Mouse (Mus musculus): Measurements from ENCODE around the gene Gm20481. TPM values are rescaled to one million over a fixed set of nuclear protein-coding genes. Genes with fewer than 3 reads are reported as not detected.
"Not testable (repeated sequence)": the region's sequence is repeated elsewhere in the genome, so short reads cannot be mapped to it uniquely, and the experiment has no call there.

The Gm20481 gene
- polyA plus RNA-seq, 1 experiment, result not detected

DNA sequence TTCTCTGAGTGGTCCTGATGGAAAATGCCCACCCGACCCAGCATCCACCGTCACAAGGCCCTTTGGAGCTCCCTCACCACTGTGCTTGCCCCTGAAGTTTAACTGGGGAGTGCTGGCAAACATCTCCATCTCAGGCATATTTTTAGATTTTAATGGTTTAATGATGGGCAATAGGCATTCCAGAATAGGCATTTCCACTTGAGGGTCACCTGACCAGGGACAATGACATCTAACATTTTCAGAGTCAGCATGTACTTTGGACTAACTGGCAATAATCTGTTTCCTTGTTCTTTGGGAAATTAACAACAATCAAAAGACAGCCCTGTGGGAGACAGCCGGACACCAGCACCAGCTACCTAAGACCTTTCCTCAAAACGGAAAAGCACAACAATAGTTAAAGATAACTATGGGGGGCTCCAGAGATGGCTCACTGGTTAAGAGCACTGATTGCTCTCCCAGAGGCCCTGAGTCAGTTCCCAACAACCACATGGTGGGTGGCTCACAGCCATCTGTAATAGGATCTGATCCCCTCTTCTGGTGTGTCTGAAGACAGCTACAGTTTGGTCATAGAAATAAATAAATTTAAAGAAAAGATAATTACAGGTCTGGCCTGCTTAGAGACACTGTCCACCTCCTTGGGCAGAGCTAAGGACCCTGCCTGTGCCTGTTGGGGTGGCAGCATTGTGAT lies 26.4 kb upstream of the Gm20481 start:
- Histone ChIP-seq H3K4me3 (ENCODE audit: control insufficient read depth, insufficient read depth, low read length) (no peak overlapping the region), H3K36me3 (ENCODE audit: control insufficient read depth, insufficient read depth, low read length) (no peaks in the 10 kb centered on the region), H3K27me3 (ENCODE audit: control insufficient read depth, insufficient read depth, low read length) (no peaks in the 10 kb centered on the region), H3K4me1 (replicated peaks; ENCODE audit: control insufficient read depth, insufficient read depth, low read length) (no peaks in the 10 kb centered on the region), H3K27ac (ENCODE audit: control insufficient read depth, insufficient read depth, low read length) (no peak overlapping the region)
- over 99% methylated on average over 4 of the region's 4 CpGs for WGBS
- DNase-seq, result no peak
- TF ChIP-seq POLR2A (IDR thresholded peaks at IDR 0.05; ENCODE audit: control insufficient read depth, extremely low read depth, insufficient read depth, low read length, poor library complexity) (no peak), CTCF (IDR thresholded peaks at IDR 0.05; ENCODE audit: borderline replicate concordance, control insufficient read depth, extremely low read depth, insufficient read depth, low read length, poor library complexity) (no peak)

DNA sequence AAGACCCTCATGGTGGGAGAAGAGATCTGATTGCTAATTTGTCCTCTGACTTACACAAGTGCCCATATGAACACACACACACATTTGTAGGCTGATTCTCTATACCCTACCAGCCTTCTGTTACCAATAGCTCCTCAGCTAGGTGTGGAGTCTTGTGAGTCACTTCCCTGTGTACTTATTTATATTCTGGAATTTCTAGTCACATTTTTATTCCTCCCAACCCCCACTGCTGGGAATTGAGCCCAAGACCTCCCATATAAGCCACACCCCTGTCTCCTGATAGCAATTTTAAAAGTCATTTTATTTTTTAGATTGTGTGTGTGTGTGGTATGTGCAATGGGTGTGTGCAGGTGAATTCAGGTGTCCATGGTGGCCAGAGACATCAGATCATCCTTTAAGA lies 25.4 kb upstream of the Gm20481 start:
- no peak overlapping the region for H3K27ac ChIP-seq (ENCODE audit: control insufficient read depth, insufficient read depth, low read length)
- no peaks in the 10 kb centered on the region for H3K36me3 ChIP-seq (ENCODE audit: control insufficient read depth, insufficient read depth, low read length)
- H3K27me3 ChIP-seq (ENCODE audit: control insufficient read depth, insufficient read depth, low read length), result no peaks in the 10 kb centered on the region
- no peak for TF ChIP-seq CTCF (IDR thresholded peaks at IDR 0.05; ENCODE audit: borderline replicate concordance, control insufficient read depth, extremely low read depth, insufficient read depth, low read length, poor library complexity)
- no peak for TF ChIP-seq POLR2A (IDR thresholded peaks at IDR 0.05; ENCODE audit: control insufficient read depth, extremely low read depth, insufficient read depth, low read length, poor library complexity)
- H3K4me3 ChIP-seq (ENCODE audit: control insufficient read depth, insufficient read depth, low read length), result no peak overlapping the region
- H3K4me1 ChIP-seq (replicated peaks; ENCODE audit: control insufficient read depth, insufficient read depth, low read length), result no peaks in the 10 kb centered on the region
- no peak for DNase-seq

DNA sequence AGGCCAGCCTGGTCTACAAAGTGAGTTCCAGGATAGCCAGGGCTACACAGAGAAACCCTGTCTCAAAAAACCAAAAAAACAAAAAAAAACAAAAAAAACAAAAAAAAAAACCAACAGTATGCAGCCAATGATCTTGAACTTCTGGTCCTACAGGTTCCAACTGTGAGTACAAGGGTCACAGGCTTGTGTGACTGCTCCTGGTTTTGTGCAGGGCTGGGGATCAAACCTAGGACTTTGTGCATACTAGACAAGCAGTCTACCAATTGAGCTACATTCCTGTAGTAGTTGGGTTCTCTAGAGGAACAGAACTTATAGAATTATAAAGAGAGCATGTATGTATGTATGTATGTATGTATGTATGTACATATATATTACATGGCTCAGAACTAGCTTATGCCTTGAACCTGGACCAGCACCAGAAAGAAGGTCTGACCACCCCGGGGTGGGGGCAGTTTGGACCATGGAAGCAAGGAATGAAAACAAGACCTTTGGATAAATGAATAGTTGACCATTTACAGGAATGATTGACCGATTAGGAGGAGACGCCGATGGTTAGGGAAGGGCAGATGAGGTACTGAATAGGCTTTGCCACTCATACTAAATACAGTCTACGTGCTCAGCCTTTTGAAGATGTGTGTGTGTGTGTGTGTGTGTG lies 23.1 kb upstream of the Gm20481 start:
- Histone ChIP-seq H3K27me3 (ENCODE audit: control insufficient read depth, insufficient read depth, low read length) (no peaks in the 10 kb centered on the region), H3K27ac (ENCODE audit: control insufficient read depth, insufficient read depth, low read length) (no peak overlapping the region)
- no peak for DNase-seq

DNA sequence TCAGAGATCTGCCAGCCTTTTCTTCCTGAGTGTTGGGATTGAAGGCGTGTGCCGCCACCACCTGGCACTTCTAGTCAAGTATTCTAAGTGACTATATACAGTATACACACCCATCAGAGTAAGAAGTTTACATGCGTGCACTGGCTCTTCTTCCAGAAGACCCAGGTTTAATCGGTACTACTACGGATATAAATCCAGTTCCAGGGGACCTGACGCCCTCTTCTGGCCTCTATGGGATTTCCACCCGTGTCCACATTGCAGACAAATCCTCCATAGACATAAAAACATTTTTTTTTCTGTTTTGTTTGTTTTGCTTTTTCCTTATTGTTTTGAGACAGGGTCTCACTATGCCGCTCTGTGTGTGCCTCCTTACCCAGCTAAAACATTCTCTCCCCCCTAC lies 22.1 kb upstream of the Gm20481 start:
- DNase-seq, result no peak
- no peak for TF ChIP-seq CTCF (IDR thresholded peaks at IDR 0.05; ENCODE audit: borderline replicate concordance, control insufficient read depth, extremely low read depth, insufficient read depth, low read length, poor library complexity)
- TF ChIP-seq POLR2A (IDR thresholded peaks at IDR 0.05; ENCODE audit: control insufficient read depth, extremely low read depth, insufficient read depth, low read length, poor library complexity), result no peak
- no peaks in the 10 kb centered on the region for H3K36me3 ChIP-seq (ENCODE audit: control insufficient read depth, insufficient read depth, low read length)
- WGBS, result 45% methylated on average over 8 of the region's 8 CpGs
- H3K4me3 ChIP-seq (ENCODE audit: control insufficient read depth, insufficient read depth, low read length), result no peak overlapping the region
- H3K27ac ChIP-seq (ENCODE audit: control insufficient read depth, insufficient read depth, low read length), result no peak overlapping the region
- H3K4me1 ChIP-seq (replicated peaks; ENCODE audit: control insufficient read depth, insufficient read depth, low read length), result peaks cover 5% of the 10 kb centered on the region
- H3K27me3 ChIP-seq (ENCODE audit: control insufficient read depth, insufficient read depth, low read length), result no peaks in the 10 kb centered on the region

More for the DNA sequence above, 23.1 kb upstream of the Gm20481 start:
- peaks cover 1% of the 10 kb centered on the region for H3K4me1 ChIP-seq (replicated peaks; ENCODE audit: control insufficient read depth, insufficient read depth, low read length)
- WGBS, result 95% methylated on average over 5 of the region's 5 CpGs
- TF ChIP-seq CTCF (IDR thresholded peaks at IDR 0.05; ENCODE audit: borderline replicate concordance, control insufficient read depth, extremely low read depth, insufficient read depth, low read length, poor library complexity) (no peak), POLR2A (IDR thresholded peaks at IDR 0.05; ENCODE audit: control insufficient read depth, extremely low read depth, insufficient read depth, low read length, poor library complexity) (no peak)
- no peak overlapping the region for H3K4me3 ChIP-seq (ENCODE audit: control insufficient read depth, insufficient read depth, low read length)
- H3K36me3 ChIP-seq (ENCODE audit: control insufficient read depth, insufficient read depth, low read length), result no peaks in the 10 kb centered on the region

DNA sequence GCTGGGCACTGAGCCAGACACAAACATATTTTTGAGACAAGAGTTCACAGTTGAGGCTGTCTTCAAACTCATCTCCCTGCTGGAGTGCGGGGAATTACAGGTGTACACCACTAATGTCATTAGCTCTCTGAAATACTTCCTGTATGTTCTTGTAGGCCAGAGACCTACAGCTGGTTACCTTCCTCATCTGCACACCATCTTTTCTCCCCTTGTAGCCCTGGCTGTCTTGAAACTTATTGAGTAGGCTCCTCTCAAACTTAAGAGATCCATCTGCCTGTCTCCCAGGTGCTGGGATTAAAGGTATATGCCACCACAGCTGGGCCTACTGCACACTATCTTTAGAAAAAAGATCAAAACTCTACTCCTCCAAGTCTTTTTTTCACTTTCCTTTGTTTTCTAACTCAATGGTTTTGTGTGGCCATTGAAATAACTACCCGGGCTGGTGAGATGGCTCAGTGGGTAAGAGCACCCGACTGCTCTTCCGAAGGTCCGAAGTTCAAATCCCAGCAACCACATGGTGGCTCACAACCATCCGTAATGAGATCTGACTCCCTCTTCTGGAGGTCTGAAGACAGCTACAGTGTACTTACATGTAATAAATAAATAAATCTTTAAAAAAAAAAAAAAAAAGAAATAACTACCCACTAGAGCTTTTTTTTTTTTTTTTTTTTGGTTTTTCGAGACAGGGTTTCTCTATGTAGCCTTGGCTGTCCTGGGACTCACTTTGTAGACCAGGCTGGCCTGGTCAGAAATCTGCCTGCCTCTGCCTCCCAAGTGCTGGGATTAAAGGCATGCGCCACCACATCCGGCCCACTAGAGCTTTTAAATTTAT lies 20.8 kb upstream of the Gm20481 start:
- not testable (repeated sequence) for DNase-seq; H3K27me3 ChIP-seq (ENCODE audit: control insufficient read depth, insufficient read depth, low read length); H3K4me1 ChIP-seq (replicated peaks; ENCODE audit: control insufficient read depth, insufficient read depth, low read length); H3K27ac ChIP-seq (ENCODE audit: control insufficient read depth, insufficient read depth, low read length); H3K4me3 ChIP-seq (ENCODE audit: control insufficient read depth, insufficient read depth, low read length); H3K36me3 ChIP-seq (ENCODE audit: control insufficient read depth, insufficient read depth, low read length)
- 82% methylated on average over 9 of the region's 9 CpGs for WGBS

DNA sequence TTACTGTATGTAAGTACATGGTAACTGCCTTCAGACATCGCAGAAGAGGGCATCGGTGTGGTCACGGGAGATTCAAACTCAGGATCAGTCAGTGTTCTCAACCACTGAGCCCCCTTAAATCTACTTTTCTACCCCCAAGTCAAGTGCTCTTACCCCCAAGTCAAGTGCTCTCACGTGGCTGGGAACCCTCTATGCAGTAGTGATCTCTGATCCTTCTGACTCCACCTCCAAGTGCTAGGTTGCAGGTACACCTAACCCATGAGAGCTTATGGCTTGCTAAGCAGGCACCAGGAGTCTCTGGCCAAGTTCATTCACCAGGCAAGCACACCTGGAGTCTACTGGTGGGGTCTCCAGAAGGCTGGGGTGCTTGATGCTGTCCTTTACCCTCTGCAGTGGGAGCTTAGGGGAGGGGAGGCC lies 20.2 kb upstream of the Gm20481 start:
- Histone ChIP-seq H3K4me1 (replicated peaks; ENCODE audit: control insufficient read depth, insufficient read depth, low read length) (peaks cover 5% of the 10 kb centered on the region), H3K36me3 (ENCODE audit: control insufficient read depth, insufficient read depth, low read length) (no peaks in the 10 kb centered on the region), H3K27me3 (ENCODE audit: control insufficient read depth, insufficient read depth, low read length) (no peaks in the 10 kb centered on the region), H3K4me3 (ENCODE audit: control insufficient read depth, insufficient read depth, low read length) (no peak overlapping the region), H3K27ac (ENCODE audit: control insufficient read depth, insufficient read depth, low read length) (no peak overlapping the region)
- TF ChIP-seq POLR2A (IDR thresholded peaks at IDR 0.05; ENCODE audit: control insufficient read depth, extremely low read depth, insufficient read depth, low read length, poor library complexity) (no peak), CTCF (IDR thresholded peaks at IDR 0.05; ENCODE audit: borderline replicate concordance, control insufficient read depth, extremely low read depth, insufficient read depth, low read length, poor library complexity) (no peak)
- WGBS, result 82% methylated on average over 4 of the region's 4 CpGs
- DNase-seq, result no peak

Measured in thymus, adult 2 months (tissue).